Mouse (Mus musculus) stomach, postnatal 0 days (tissue): ENCODE measurements at regions not wholly inside any gene's neighbourhood (a gene's known extent, or its start where the extent isn't known, plus 50 kb on each side); places are given as distances from the start of the nearest gene placed in this dataset.

Source experiments
- ATAC-seq: fragments of 200-750 bp; cut with Nextera tagmentation; 2 replicates; pipeline ENCODE4 v1.8.0; 2017; ENCODE audit not compliant: low FRiP score, low TSS enrichment
- DNase-seq: peaks from one replicate; pipeline ENCODE4 v3.0.0-alpha.2; 2016; ENCODE audit warnings: low spot score
- H3K27ac ChIP-seq: fragments of 300-500 bp; sonication (generic); replicated peaks from 2 replicates; pipeline ENCODE4 v1.5.1; 2014; ENCODE audit warnings: mild to moderate bottlenecking, control low read depth
- H3K27me3 ChIP-seq: fragments of 300-500 bp; sonication (generic); 2 replicates; pipeline ENCODE4 v1.6.1; 2014; ENCODE audit warnings: low read length; ENCODE audit not compliant: control insufficient read depth, insufficient read depth
- H3K36me3 ChIP-seq: fragments of 300-500 bp; sonication (generic); 2 replicates; pipeline ENCODE4 v1.6.1; 2014; ENCODE audit warnings: low read length, mixed read lengths; ENCODE audit not compliant: control insufficient read depth, insufficient read depth
- H3K4me1 ChIP-seq: fragments of 300-500 bp; sonication (generic); replicated peaks from 2 replicates; pipeline ENCODE4 v1.6.1; 2014; ENCODE audit warnings: antibody characterized with exemption; ENCODE audit not compliant: control insufficient read depth, insufficient read depth
- H3K4me2 ChIP-seq: fragments of 300-500 bp; sonication (generic); replicated peaks from 2 replicates; pipeline ENCODE4 v1.6.1; 2014; ENCODE audit warnings: low read depth, mild to moderate bottlenecking, control low read depth, moderate library complexity
- H3K4me3 ChIP-seq: fragments of 300-500 bp; sonication (generic); 2 replicates; pipeline ENCODE4 v1.5.1; 2014; ENCODE audit warnings: low read depth, low read length, control low read depth
- H3K9ac ChIP-seq: fragments of 300-500 bp; sonication (generic); 2 replicates; pipeline ENCODE4 v1.6.1; 2014; ENCODE audit warnings: mild to moderate bottlenecking, low read length, control low read depth, mixed read lengths
- H3K9me3 ChIP-seq: fragments of 300-500 bp; sonication (generic); 2 replicates; pipeline ENCODE4 v1.6.1; 2016; ENCODE audit warnings: low read length; ENCODE audit not compliant: control insufficient read depth
- CTCF ChIP-seq: IDR thresholded peaks from 2 replicates; pipeline ENCODE4 v1.5.1; 2016; ENCODE audit warnings: antibody characterized with exemption, low read depth, mild to moderate bottlenecking, moderate library complexity
- EP300 ChIP-seq: optimal IDR thresholded peaks from 2 replicates; pipeline ENCODE3; 2016; ENCODE audit warnings: antibody characterized with exemption
- WGBS: fragments of 180-500 bp; shearing (Covaris S2); extraction: QIAGEN DNeasy Blood & Tissue Kit; methylation state at CpG from one replicate; pipeline ENCODE4 v1.1.7; 2014; 5-methylcytosine and 5-hydroxymethylcytosine counted together

DNA sequence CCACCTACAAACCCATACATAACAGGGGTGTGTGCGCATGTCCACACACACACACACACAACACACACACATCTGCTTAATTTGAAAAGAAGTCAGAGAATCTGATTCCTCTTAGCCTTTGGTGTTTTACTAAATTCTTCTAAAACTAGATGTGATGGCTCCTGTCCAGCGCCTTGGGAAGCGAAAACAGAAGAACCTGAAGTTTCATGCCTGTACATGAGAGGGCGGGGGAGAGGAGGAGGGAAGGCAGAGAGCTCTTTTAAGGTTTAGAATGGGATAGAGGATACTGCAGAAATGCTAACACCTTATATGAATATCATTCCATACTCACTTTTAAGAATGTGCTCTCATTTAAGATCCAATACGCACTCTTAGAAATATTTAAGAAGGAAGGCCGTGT lies 64.5 kb upstream of the Fer start:
- Histone ChIP-seq H3K36me3 (no peaks in the 10 kb centered on the region), H3K4me2 (no peak overlapping the region), H3K4me1 (no peaks in the 10 kb centered on the region), H3K9ac (no peak overlapping the region), H3K4me3 (no peak overlapping the region), H3K27ac (no peak overlapping the region), H3K9me3 (no peaks in the 10 kb centered on the region), H3K27me3 (no peaks in the 10 kb centered on the region)
- 73% methylated on average over 6 of the region's 6 CpGs for WGBS
- TF ChIP-seq CTCF = no peak
- ATAC-seq (no peak), DNase-seq (no peak)

DNA sequence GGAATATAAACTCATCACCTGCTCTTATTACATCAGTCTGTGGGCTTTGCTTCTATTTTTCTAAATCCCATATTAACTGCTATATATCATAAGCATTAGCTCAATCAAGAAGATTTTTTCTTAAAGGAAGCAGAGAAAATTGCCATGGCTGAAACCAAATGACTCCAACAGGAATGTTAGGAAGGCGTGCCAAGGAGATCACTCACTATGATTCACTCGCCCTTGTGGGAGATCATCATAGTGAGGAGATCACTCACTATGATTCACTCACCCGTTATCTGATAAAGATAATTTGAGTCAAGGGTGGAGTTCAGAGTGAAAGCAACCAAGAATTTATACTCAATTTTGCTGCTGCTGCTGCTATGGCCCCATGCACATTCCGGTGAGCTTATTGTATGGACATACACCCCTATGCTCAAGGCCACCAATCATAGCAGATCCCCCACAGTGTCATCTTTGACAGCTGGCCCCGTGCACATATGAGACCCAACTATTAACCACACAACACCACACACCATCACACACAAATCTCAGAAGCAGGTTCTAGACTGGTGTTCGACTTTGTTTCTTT lies 63.8 kb upstream of the Fer start:
- no peaks in the 10 kb centered on the region for H3K4me1 ChIP-seq
- no peak for ATAC-seq
- H3K36me3 ChIP-seq = no peaks in the 10 kb centered on the region
- H3K9ac ChIP-seq = no peak overlapping the region
- no peak overlapping the region for H3K4me3 ChIP-seq
- 73% methylated on average over 6 of the region's 6 CpGs for WGBS
- H3K4me2 ChIP-seq = no peak overlapping the region
- no peaks in the 10 kb centered on the region for H3K9me3 ChIP-seq
- TF ChIP-seq CTCF = no peak
- TF ChIP-seq EP300 = no peak
- no peak overlapping the region for H3K27ac ChIP-seq
- no peak for DNase-seq
- no peaks in the 10 kb centered on the region for H3K27me3 ChIP-seq

DNA sequence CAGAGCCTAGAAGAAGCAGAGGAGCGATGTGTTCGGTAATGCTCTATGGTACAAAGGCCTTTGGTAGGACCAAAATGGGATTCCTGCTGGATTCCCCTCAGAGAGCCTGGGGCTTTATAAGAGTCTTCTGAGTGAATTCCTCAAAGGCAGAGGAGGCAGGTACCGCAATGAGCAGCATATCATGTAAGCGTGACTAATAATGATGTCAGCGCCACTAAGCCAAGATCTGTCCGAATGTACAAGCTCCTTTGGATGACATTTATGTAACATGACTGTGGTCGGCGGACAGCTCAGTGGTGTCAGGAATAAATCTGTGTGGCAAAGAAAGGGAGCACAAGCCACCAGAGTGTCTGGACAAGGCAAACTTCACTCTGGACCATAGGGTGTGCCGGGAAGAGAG lies 61.5 kb upstream of the Fer start:
- no peak overlapping the region for H3K9ac ChIP-seq
- ATAC-seq (no peak), DNase-seq (no peak)
- no peaks in the 10 kb centered on the region for H3K9me3 ChIP-seq
- H3K27me3 ChIP-seq = no peaks in the 10 kb centered on the region
- TF ChIP-seq EP300 = no peak
- TF ChIP-seq CTCF = no peak
- H3K27ac ChIP-seq = no peak overlapping the region
- H3K36me3 ChIP-seq = no peaks in the 10 kb centered on the region
- H3K4me3 ChIP-seq = no peak overlapping the region
- no peaks in the 10 kb centered on the region for H3K4me1 ChIP-seq
- H3K4me2 ChIP-seq = no peak overlapping the region
- WGBS = 89% methylated on average over 9 of the region's 9 CpGs

DNA sequence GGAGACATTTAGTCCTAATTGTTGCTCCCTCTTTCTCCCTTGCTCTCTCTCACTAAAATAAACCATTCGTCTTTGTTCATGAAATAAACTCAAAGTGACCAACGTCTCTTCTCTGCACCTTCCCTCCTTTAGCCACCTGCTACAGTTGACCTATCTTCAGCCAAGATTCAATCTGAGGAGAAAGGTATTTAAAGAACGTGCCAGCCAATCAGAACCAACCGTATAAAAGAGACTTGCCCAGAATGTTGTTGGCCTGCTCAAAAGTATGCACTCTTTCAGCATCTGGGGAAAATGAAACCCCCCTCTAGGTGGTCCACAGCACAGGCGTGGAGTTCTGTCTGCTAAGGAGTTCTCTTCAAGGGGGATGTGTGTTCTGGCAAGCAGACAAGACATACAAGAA lies 60.0 kb upstream of the Fer start:
- H3K27ac ChIP-seq = no peak overlapping the region
- H3K4me1 ChIP-seq = no peaks in the 10 kb centered on the region
- DNase-seq = no peak
- no peaks in the 10 kb centered on the region for H3K27me3 ChIP-seq
- no peak overlapping the region for H3K4me3 ChIP-seq
- TF ChIP-seq EP300 (no peak), CTCF (no peak)
- no peak overlapping the region for H3K9ac ChIP-seq
- 70% methylated on average over 5 of the region's 5 CpGs for WGBS
- H3K4me2 ChIP-seq = no peak overlapping the region
- H3K36me3 ChIP-seq = no peaks in the 10 kb centered on the region
- no peaks in the 10 kb centered on the region for H3K9me3 ChIP-seq
- no peak for ATAC-seq

DNA sequence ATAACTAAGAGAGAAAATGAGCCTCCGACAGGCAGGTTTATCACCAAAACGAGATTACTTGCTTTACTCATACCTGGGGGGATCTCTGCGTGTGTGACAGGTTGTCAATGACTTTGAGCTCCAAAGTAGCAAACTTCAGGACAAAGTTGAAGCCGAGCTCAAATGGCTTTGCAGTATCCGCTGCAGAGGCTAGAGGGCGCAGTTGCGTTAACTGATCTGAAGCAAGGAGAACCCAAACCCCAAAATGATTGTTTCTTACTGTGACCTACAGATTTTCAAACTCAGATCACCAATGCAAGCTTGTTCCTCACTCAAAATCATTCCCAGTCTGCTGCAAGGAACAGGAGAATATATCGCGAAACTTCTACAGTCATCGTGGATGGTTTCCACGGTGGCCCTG lies 59.3 kb upstream of the Fer start:
- Histone ChIP-seq H3K4me1 (no peaks in the 10 kb centered on the region), H3K27ac (no peak overlapping the region), H3K36me3 (no peaks in the 10 kb centered on the region), H3K9ac (no peak overlapping the region), H3K9me3 (no peaks in the 10 kb centered on the region), H3K4me3 (no peak overlapping the region), H3K4me2 (no peak overlapping the region), H3K27me3 (no peaks in the 10 kb centered on the region)
- peak; percentile 78 for DNase-seq
- no peak for ATAC-seq
- peak; percentile 88 for TF ChIP-seq CTCF
- TF ChIP-seq EP300 = no peak
- 22% methylated on average over 11 of the region's 11 CpGs for WGBS

DNA sequence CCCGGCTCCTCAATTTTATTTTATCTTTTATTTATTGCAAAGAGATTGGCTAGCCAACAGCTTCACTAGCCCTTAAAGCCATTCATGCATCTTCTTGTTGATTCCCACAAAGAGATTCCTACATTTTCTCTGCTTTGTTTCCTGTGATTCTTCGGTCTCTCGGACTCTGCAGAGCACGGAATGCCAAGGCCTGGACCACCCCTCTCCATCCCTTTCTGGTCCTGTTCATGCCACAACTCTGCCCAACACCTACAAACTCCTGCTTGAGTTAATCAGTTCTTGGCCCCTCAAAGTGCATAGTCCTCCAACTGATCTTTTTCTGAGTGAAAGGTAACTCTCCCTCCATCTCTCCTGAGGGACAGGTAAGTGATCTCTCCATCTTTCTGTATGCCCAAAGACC lies 58.4 kb upstream of the Fer start:
- WGBS = 90% methylated on average over 4 of the region's 4 CpGs

More for the DNA sequence above, 58.4 kb upstream of the Fer start:
- ATAC-seq (no peak), DNase-seq (no peak)
- Histone ChIP-seq H3K27ac (no peak overlapping the region), H3K9ac (no peak overlapping the region), H3K27me3 (no peaks in the 10 kb centered on the region), H3K4me1 (no peaks in the 10 kb centered on the region), H3K4me2 (no peak overlapping the region), H3K9me3 (no peaks in the 10 kb centered on the region), H3K4me3 (no peak overlapping the region), H3K36me3 (no peaks in the 10 kb centered on the region)
- no peak for TF ChIP-seq EP300
